In the genomic region with DNA sequence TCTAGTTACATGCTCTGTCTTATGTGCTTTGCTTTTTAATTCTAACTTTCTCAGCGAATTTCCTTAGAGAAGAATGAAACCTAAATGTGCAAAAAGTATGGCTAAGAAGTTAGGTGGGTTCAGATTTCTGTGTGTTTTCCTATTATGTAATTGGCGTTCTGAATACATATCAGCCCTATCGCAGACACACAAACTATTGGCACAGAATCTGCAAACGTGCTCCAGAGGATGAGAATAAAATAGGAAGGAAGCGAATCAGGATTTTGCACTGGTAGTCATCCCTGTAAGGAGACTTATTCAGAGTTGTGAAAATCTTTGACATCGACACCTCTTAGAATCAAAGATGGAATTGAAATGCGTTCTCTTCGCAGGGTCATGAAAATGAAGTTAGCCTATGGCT, we compare ENCODE assay signal across 13 mouse cellular contexts.
A peak's percentile ranks its signal among the peaks of the same experiment; 100 is the strongest.
DNase-seq lines count a peak whose midpoint lies in the region; ATAC-seq lines count a peak whose summit lies in the region.
"Had no signal": no experiment of that assay in that cellular context is flagged by ENCODE, and none has a peak within 500 bp of the region (broad histone marks: within the 10 kb centered on the region; RNA-seq: fewer than 3 reads in every experiment).

No protein-coding gene starts in this region.

- H3K9ac ChIP-seq in forebrain, embryonic 14.5 days (ENCODE audit: low read length): no peak overlapping the region
- H3K9ac ChIP-seq in forebrain, embryonic 16.5 days (replicated peaks; ENCODE audit: low read depth, low read length): no peak overlapping the region
- no peak overlapping the region for H3K9ac ChIP-seq in intestine, embryonic 15.5 days
- H3K9ac ChIP-seq in intestine, embryonic 16.5 days (ENCODE audit: low read depth, low read length): no peak overlapping the region
- H3K9ac ChIP-seq in embryonic facial prominence, embryonic 14.5 days (ENCODE audit: low read depth, low read length): peak overlapping the region; percentile 41
- H3K9ac ChIP-seq in midbrain, embryonic 14.5 days (replicated peaks; ENCODE audit: low read length): no peak overlapping the region

- no peak overlapping the region for H3K27ac ChIP-seq in forebrain, embryonic 14.5 days (ENCODE audit: low read depth, low read length)
- no peak overlapping the region for H3K27ac ChIP-seq in forebrain, embryonic 16.5 days (ENCODE audit: low read length)
- H3K27ac ChIP-seq in intestine, embryonic 15.5 days: 0 out of 2 replicates have a peak overlapping the region, but pooled peaks have one; percentile 2
- no peak overlapping the region for H3K27ac ChIP-seq in intestine, embryonic 16.5 days (ENCODE audit: low read length)
- H3K27ac ChIP-seq in embryonic facial prominence, embryonic 14.5 days (replicated peaks; ENCODE audit: low read depth, low read length): peak overlapping the region; percentile 24
- H3K27ac ChIP-seq in midbrain, embryonic 14.5 days (replicated peaks; ENCODE audit: low read depth, low read length): no peak overlapping the region
- H3K27ac ChIP-seq: gastrocnemius, adult 2 months had no signal

- H3K4me3 ChIP-seq in forebrain, embryonic 14.5 days (ENCODE audit: low read depth, low read length): no peak overlapping the region
- H3K4me3 ChIP-seq in forebrain, embryonic 16.5 days (replicated peaks; ENCODE audit: low read length): no peak overlapping the region
- H3K4me3 ChIP-seq in intestine, embryonic 15.5 days (replicated peaks): no peak overlapping the region
- H3K4me3 ChIP-seq in intestine, embryonic 16.5 days (ENCODE audit: low read length): no peak overlapping the region
- H3K4me3 ChIP-seq in embryonic facial prominence, embryonic 14.5 days (ENCODE audit: low read depth, low read length): peak overlapping the region; percentile 26
- no peak overlapping the region for H3K4me3 ChIP-seq in midbrain, embryonic 14.5 days (replicated peaks; ENCODE audit: low read depth, low read length)
- H3K4me3 ChIP-seq: gastrocnemius, adult 2 months had no signal

- H3K4me1 ChIP-seq in forebrain, embryonic 14.5 days (ENCODE audit: control insufficient read depth, insufficient read depth, low read length): peaks cover 9% of the 10 kb centered on the region; the same call in 1 of the 2 replicates
- peaks cover 15% of the 10 kb centered on the region for H3K4me1 ChIP-seq in forebrain, embryonic 16.5 days (replicated peaks; ENCODE audit: control insufficient read depth, insufficient read depth, low read length)
- H3K4me1 ChIP-seq in intestine, embryonic 15.5 days (replicated peaks): peaks cover 9% of the 10 kb centered on the region
- H3K4me1 ChIP-seq in intestine, embryonic 16.5 days (ENCODE audit: control insufficient read depth, insufficient read depth, low read length): peaks cover 5% of the 10 kb centered on the region
- peaks cover 28% of the 10 kb centered on the region for H3K4me1 ChIP-seq in embryonic facial prominence, embryonic 14.5 days (ENCODE audit: control insufficient read depth, insufficient read depth, low read length)
- peaks cover 17% of the 10 kb centered on the region; the same call in 1 of the 2 replicates for H3K4me1 ChIP-seq in midbrain, embryonic 14.5 days (ENCODE audit: control insufficient read depth, insufficient read depth, low read length)

- no peak for ATAC-seq in forebrain, embryonic 14.5 days
- ATAC-seq in forebrain, embryonic 16.5 days: no peak
- ATAC-seq in intestine, embryonic 15.5 days: no peak
- ATAC-seq in intestine, embryonic 16.5 days: no peak
- no peak for ATAC-seq in embryonic facial prominence, embryonic 14.5 days (ENCODE audit: low read depth)
- no peak for ATAC-seq in midbrain, embryonic 14.5 days (ENCODE audit: low FRiP score, low TSS enrichment)
- ATAC-seq: lung, postnatal 0 days; Patski had no signal

- no peaks in the 10 kb centered on the region for H3K27me3 ChIP-seq in forebrain, embryonic 14.5 days (replicated peaks; ENCODE audit: control insufficient read depth, insufficient read depth, low read length)
- H3K27me3 ChIP-seq in forebrain, embryonic 16.5 days (replicated peaks; ENCODE audit: control insufficient read depth, insufficient read depth, low read length): no peaks in the 10 kb centered on the region
- no peaks in the 10 kb centered on the region for H3K27me3 ChIP-seq in intestine, embryonic 15.5 days (replicated peaks)
- no peaks in the 10 kb centered on the region for H3K27me3 ChIP-seq in intestine, embryonic 16.5 days (replicated peaks; ENCODE audit: control insufficient read depth, insufficient read depth, low read length)
- no peaks in the 10 kb centered on the region for H3K27me3 ChIP-seq in embryonic facial prominence, embryonic 14.5 days (replicated peaks; ENCODE audit: control insufficient read depth, insufficient read depth, low read length)
- no peaks in the 10 kb centered on the region for H3K27me3 ChIP-seq in midbrain, embryonic 14.5 days (ENCODE audit: control insufficient read depth, insufficient read depth, low read length)

- WGBS in forebrain, embryonic 14.5 days: 77% methylated on average over 8 of the region's 8 CpGs
- WGBS in forebrain, embryonic 16.5 days: 63% methylated on average over 8 of the region's 8 CpGs
- WGBS in intestine, embryonic 15.5 days: 58% methylated on average over 8 of the region's 8 CpGs
- WGBS in intestine, embryonic 16.5 days: 64% methylated on average over 8 of the region's 8 CpGs
- 49% methylated on average over 8 of the region's 8 CpGs for WGBS in embryonic facial prominence, embryonic 14.5 days
- WGBS in midbrain, embryonic 14.5 days: 67% methylated on average over 8 of the region's 8 CpGs

- no peaks in the 10 kb centered on the region for H3K36me3 ChIP-seq in forebrain, embryonic 14.5 days (ENCODE audit: control insufficient read depth, insufficient read depth, low read length)
- no peaks in the 10 kb centered on the region for H3K36me3 ChIP-seq in forebrain, embryonic 16.5 days (ENCODE audit: control insufficient read depth, insufficient read depth)
- no peaks in the 10 kb centered on the region for H3K36me3 ChIP-seq in intestine, embryonic 15.5 days
- H3K36me3 ChIP-seq in intestine, embryonic 16.5 days (ENCODE audit: control insufficient read depth, insufficient read depth, low read length): no peaks in the 10 kb centered on the region
- H3K36me3 ChIP-seq in embryonic facial prominence, embryonic 14.5 days (ENCODE audit: control insufficient read depth, insufficient read depth, low read length): no peaks in the 10 kb centered on the region
- H3K36me3 ChIP-seq in midbrain, embryonic 14.5 days (ENCODE audit: control insufficient read depth, insufficient read depth, low read length): no peaks in the 10 kb centered on the region

- DNase-seq in forebrain, embryonic 14.5 days (ENCODE audit: low spot score): no peak
- no peak for DNase-seq in embryonic facial prominence, embryonic 14.5 days (ENCODE audit: low spot score)
- DNase-seq in midbrain, embryonic 14.5 days: no peak
- DNase-seq in adrenal gland, postnatal 4 days (ENCODE audit: low spot score in 2 of 2): no peak
- DNase-seq in lung, postnatal 14 days: no peak
- DNase-seq: adrenal gland, postnatal 25 days; gastrocnemius, adult 2 months; kidney, adult 9 months had no signal

- H3K9me3 ChIP-seq in forebrain, embryonic 14.5 days (replicated peaks; ENCODE audit: control insufficient read depth, low read length): no peaks in the 10 kb centered on the region
- no peaks in the 10 kb centered on the region for H3K9me3 ChIP-seq in forebrain, embryonic 16.5 days (ENCODE audit: control insufficient read depth, low read length)
- H3K9me3 ChIP-seq in intestine, embryonic 15.5 days: no peaks in the 10 kb centered on the region
- H3K9me3 ChIP-seq in intestine, embryonic 16.5 days (ENCODE audit: control insufficient read depth, low read length): no peaks in the 10 kb centered on the region
- H3K9me3 ChIP-seq in embryonic facial prominence, embryonic 14.5 days (ENCODE audit: control insufficient read depth, low read length): no peaks in the 10 kb centered on the region
- H3K9me3 ChIP-seq in midbrain, embryonic 14.5 days (ENCODE audit: control insufficient read depth, low read length): no peaks in the 10 kb centered on the region

- H3K4me2 ChIP-seq in forebrain, embryonic 14.5 days (ENCODE audit: low read length): peak overlapping the region; percentile 32; the same call in 1 of the 2 replicates
- H3K4me2 ChIP-seq in forebrain, embryonic 16.5 days (ENCODE audit: low read length): no peak overlapping the region
- peak overlapping the region; percentile 48; the same call in 1 of the 2 replicates for H3K4me2 ChIP-seq in intestine, embryonic 15.5 days (replicated peaks)
- H3K4me2 ChIP-seq in intestine, embryonic 16.5 days (ENCODE audit: low read depth, low read length): no peak overlapping the region
- H3K4me2 ChIP-seq in embryonic facial prominence, embryonic 14.5 days (ENCODE audit: low read depth, low read length): peak overlapping the region; percentile 48
- H3K4me2 ChIP-seq in midbrain, embryonic 14.5 days (ENCODE audit: low read length): peak overlapping the region; percentile 40

Comparison
In these comparisons a context has a peak if more than half of its experiments do, and no peak if none do; other contexts are left out.
1. H3K27ac ChIP-seq: peak in intestine, embryonic 15.5 days (single experiment) and embryonic facial prominence, embryonic 14.5 days (single experiment); none in forebrain, embryonic 14.5 days (single experiment), forebrain, embryonic 16.5 days (single experiment), intestine, embryonic 16.5 days (single experiment) and midbrain, embryonic 14.5 days (single experiment).
2. H3K4me2 ChIP-seq: peak in forebrain, embryonic 14.5 days (single experiment), intestine, embryonic 15.5 days (single experiment), embryonic facial prominence, embryonic 14.5 days (single experiment) and midbrain, embryonic 14.5 days (single experiment); none in forebrain, embryonic 16.5 days (single experiment) and intestine, embryonic 16.5 days (single experiment).